Mouse (Mus musculus): Measurements from ENCODE around the gene G430095P16Rik.
A peak's percentile ranks its signal among the peaks of the same experiment; 100 is the strongest.

The G430095P16Rik gene

GRCm38 (mm10) chr8:84718959-84719690 lies 3.7 kb upstream of the G430095P16Rik start:
- no peak for DNase-seq (ENCODE audit: low spot score in 2 of 2)

- no peak for DNase-seq (ENCODE audit: low spot score in 2 of 2)
Measured at GRCm38 (mm10) chr8:84722530-84722849, 317 bp upstream of the G430095P16Rik start.

GRCm38 (mm10) chr8:84723571-84723900 lies 729 bp downstream of the G430095P16Rik start:
- no peak for DNase-seq (ENCODE audit: low spot score in 2 of 2)

DNA sequence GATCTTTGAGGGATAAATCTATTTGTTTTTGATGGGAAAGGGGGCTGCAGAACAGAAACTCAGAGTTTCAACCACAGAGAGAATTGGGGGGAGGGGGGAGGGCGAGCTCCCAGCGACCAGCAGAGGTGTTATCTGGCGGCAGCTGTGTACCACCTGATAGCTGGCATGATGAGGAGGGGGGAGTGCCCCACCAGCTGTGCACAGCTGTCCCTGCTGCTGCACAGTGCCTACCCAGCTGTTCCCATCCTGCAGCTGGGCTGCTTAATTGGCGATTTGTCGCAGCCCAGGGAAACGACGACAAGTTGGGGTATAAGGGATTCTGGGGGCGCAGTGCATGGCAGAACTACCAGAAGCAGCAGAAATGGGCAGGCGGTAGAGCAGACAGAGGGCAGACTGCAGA lies 1.9 kb downstream of the G430095P16Rik start:
- no peak for DNase-seq (ENCODE audit: low spot score in 2 of 2)

DNA sequence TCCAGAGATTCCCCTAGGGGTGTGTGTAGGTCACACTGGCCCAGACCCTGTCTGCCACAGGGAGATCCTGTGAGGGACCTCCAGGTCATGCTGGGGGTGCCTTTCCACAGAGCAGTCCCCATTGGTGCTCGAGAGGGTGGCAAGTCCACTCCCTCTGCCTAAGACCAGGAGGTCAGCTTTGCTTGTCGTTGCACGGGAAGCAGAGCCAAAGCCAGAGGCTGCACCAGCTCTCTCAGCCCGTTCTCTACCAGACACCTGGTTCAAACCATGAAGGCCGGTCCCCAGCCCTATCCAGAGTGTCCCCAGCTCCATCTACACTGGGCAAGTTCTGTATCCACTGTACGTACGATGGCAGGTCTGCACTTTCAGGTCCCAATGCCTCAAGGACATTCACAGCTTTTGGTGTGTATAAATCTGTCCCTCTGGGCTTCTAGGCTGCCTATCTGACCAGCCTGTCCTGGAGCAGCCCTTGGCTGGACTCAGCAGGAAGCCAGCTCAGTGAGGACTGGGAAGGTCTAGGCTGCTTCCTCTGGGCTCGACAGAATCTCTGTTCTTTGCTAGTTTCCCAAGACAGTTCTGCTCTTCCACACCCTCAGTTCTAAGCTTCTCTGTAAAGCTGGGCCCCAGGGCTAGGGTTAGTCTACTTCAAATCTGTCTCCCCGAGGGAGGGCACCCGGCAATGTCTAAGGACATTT lies 2.6 kb downstream of the G430095P16Rik start:
- DNase-seq (ENCODE audit: low spot score in 2 of 2) = no peak

DNA sequence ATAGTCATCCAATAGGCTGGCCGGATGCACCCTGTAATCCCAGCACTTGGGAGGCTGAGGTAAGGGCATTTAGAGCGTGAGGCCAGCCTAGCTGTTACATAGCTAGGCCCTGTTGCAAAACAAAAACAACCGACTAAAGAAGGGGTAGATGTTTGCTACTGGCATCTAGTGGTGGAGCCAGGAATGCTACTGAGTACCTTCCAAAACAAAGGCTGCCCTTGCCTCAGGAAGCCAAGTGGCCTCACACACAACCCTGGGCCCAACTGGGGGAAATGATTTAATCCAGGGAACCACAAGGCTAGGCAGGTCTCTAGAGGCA lies 3.1 kb downstream of the G430095P16Rik start:
- DNase-seq (ENCODE audit: low spot score in 2 of 2) = no peak

GRCm38 (mm10) chr8:84728474-84728873 lies 5.7 kb downstream of the G430095P16Rik start:
- no peak for DNase-seq (ENCODE audit: low spot score in 2 of 2)

GRCm38 (mm10) chr8:84729921-84730362 lies 7.1 kb downstream of the G430095P16Rik start:
- no peak for DNase-seq (ENCODE audit: low spot score in 2 of 2)

DNA sequence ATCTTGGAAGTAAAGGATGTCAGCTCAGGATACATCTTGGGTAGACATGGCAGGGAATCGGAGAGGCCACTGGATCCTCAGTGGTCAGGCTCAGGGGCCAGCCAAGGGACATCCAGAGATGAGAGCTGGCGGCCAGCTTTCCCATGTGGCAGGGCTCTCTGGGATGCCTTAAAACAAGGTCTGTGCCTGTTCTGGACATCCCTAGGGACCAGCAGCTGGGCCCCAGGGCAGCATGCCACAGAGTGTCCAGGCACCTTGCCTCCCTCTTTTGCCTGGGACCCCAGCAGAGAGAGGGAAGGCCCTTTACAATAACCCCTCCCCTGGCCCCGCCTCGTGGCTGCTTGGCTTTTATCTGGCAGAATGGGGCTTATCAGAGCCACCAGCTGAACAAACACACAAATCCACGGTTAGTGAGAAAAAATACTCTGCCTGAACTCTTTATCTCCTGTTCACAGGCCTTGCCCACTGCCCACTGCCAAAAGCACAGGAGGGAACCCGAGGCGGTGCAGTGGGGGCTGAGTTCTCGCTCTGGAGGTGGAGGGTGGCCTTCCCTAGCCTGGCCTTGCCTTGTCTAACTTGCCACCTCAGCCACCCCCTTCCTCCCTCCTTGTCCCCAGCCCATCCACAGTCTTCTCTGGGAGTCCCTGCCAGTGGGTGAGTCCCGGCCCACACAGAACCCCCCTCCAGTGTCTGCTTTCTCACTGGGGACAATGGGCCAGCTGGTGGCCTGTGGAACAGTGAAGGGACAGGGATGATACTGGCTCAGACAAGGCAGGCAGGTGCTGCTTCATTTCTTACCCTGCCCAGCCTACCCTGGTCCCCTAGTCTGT lies 7.9 kb downstream of the G430095P16Rik start:
- no peak for DNase-seq (ENCODE audit: low spot score in 2 of 2)

DNA sequence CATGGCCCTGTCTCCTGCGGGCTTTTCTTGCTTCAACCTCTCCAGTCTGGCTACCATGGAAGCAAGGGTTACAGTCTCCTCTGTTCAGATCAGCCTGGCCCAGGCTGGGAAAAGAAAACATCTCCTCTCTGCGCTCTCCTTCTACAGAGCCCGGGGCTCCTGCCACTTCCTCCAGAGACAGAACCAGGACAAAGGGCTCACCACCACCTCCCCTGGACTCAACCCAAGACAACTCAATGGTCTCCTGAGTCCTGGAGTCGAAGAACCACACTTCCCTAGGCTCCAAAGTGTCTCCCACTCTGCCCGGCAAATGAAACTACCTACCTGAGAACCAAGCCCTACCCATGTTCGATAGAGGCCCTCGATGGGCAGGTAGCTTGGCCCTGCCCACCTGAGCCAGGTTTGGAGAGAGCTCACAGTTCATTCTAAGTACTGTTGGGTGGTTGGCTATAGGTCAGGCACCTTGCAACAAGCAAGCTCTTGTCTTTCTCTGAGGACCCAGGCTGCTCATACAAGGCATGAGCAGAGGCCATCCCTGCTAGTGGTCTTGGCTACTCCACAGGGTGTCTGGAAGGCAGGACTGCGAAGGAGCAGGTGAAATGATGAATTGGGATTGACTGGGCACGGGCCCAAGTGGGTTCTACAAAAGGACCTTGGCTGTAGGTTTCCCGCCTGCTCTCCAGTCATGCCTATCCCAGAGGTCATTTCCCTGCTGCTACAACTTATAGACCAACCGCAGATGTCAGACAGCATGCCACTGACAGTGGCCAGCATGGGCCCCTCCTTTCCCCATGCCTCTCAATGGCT lies 8.8 kb downstream of the G430095P16Rik start:
- DNase-seq (ENCODE audit: low spot score in 2 of 2) = no peak

- DNase-seq (ENCODE audit: low spot score in 2 of 2) = no peak
Measured at GRCm38 (mm10) chr8:84732545-84732944, 9.7 kb downstream of the G430095P16Rik start.

DNA sequence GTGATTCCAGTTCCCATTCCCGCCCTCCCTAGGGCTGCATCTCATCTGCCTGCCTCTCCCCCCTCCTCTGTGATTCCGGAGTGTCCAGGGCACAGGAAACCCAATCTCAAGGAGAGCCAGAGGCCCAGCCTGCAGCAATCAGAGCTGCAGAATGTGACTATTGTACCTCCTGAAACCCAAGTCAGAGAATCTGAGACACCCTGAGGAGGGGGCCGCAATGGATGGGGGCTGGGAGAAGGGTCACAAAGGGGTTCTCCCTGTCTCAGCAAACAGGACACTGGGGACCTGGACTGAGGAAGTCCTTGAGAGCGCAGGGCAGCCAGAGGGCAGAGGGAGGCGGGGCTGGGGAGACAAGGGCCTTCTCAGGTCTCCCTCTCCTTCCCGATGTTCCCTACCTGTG lies 10.2 kb downstream of the G430095P16Rik start:
- DNase-seq (ENCODE audit: low spot score in 2 of 2) = no peak

DNA sequence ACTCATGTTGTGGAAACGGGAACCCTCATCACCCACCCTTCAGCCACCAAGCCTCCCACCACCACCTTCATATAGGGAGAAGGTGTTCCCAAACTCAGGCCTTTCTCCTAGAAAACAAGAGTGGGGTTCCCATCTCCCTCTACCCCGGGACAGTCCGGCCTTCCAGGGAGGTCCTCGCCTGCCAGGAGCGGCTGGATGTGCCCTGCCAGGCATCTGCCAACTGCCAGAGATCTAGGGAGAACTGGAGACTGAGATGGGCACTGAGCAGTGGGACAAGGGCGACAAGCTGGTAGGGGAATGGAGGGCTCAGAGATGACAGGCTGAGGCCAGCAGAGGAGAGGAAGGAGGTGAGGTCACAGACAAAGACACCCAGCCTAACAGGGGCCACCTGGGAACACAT lies 11.2 kb downstream of the G430095P16Rik start:
- no peak for DNase-seq (ENCODE audit: low spot score in 2 of 2)

DNA sequence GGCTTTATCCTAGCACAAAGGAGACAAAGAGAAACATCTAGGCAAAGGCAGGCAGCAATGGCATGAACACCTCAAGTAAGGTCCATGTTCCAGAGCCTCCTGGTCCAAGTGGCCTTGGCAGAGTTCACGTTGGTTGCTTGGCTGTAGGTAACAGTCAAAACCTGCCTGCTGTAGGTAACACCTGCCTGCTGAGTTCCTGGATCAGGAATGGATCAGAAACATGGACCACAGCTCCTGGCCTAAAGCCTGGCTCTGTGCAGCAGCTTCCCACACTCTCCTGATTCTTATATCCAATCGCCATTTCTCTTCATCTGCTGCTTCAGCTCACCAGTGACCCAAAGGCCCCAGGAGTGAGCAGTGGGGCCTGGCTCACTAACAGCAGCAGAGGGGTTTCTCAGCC lies 11.9 kb downstream of the G430095P16Rik start:
- no peak for DNase-seq (ENCODE audit: low spot score in 2 of 2)

- no peak for DNase-seq (ENCODE audit: low spot score in 2 of 2)
Measured at GRCm38 (mm10) chr8:84735597-84735996, 12.8 kb downstream of the G430095P16Rik start.

DNA sequence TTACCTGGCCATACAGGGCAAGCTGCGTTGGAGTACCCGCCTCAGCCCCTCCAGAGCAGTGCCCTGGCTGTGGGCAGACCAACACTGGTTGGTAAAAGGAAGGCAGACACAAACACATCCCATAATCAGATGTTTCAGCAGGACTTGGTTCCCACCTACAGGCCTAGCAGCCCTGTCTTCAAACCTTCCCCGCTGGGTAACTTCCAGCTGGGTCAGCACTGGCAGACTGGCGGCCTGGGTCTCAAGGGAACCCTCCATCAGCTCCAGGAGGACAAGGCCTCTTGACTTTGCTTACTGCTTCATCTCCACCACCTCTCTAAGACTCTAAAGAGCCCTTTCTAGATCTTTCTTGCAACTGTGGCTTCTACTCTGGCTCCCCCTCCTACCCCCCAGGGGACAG lies 13.7 kb downstream of the G430095P16Rik start:
- no peak for DNase-seq (ENCODE audit: low spot score in 2 of 2)

DNA sequence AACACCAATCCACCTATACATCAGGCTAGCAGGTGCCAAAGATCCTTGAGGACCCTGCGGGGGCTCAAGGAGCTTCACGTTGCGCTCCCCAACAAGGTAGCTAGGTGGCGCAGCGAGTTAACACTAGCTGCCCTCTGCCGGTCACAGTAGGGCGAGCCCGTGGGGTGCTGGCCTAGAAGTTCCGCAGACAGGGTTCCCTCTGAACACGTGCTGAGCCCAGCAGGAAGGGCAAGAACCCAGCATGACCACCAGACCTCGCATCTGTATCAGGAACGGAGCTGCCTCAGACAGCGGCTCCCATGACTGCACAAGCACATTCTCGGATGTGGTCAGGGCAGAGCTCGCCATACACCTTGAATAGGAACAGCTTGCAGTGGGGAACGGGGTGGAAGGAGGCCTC lies 14.8 kb downstream of the G430095P16Rik start:
- peak; percentile 69 to 85 for DNase-seq (ENCODE audit: low spot score in 2 of 2)

DNA sequence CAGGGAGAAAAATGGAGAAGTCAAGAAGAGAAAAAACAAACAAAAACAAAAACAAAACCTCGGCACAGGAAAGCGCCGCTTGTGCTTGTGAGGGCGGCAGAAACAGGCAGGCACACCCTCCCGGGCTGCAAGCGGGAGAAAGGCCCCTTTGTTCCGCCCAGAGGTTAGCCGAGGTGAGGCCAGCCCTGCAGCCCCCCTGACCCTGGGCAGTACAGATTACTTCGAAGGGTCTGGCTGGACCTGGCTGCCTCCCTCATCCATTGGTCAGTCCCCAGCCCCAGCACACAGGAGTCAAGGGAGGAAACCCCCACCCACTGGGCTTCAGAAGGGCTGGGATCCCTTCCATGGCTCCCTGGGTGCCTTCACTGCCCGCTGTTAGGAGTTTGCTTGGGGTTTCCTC lies 15.5 kb downstream of the G430095P16Rik start:
- DNase-seq (ENCODE audit: low spot score in 2 of 2) = no peak

DNA sequence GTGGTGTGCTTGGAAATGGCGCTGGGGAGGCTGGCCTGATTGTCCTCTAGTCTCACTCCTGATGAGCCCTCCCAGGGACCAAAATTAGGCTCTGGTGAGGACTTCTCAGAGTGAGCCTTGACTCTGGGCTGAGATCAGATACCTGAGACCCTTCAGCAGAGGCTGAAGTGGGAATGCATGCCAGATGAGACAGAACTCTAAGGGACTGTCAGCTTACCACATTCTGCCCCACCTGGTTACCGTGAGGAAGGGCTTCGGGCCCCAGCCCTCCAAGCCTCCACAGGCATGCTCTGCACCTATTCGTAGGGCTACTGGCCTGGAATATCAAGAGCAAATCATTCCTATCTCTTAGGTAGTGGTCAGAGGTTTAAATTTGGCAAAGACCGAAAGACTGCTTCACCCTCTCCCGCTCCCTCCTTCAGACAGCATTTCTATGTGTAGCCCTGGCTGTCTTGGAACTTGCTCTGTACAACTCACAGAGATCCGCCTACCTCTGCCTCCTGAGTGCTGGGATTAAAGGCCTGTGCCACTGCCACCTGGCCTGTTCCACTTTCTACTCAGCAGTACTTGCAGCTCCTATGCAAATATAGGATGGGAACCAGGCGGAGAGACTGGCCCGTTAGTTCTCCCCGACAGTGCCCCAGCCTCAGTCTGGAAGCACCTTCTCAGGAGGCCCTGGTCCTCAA lies 16.1 kb downstream of the G430095P16Rik start:
- DNase-seq (ENCODE audit: low spot score in 2 of 2) = no peak

GRCm38 (mm10) chr8:84739401-84739742 lies 16.6 kb downstream of the G430095P16Rik start:
- no peak for DNase-seq (ENCODE audit: low spot score in 2 of 2)
